Mouse (Mus musculus) hindbrain, embryonic 10.5 days (tissue): ENCODE results near the gene Dsn1. TPM values are rescaled to one million over a fixed set of nuclear protein-coding genes. Genes with fewer than 3 reads are reported as not detected.

ENCODE experiments used
- DNase-seq: peaks from one replicate; pipeline ENCODE4 v3.0.0-alpha.2; 2017; ENCODE audit warnings: low spot score
- H3K27ac ChIP-seq: fragments of 300-500 bp; sonication (generic); 2 replicates; pipeline ENCODE4 v1.5.1; 2016; ENCODE audit warnings: mild to moderate bottlenecking, moderate library complexity
- H3K27me3 ChIP-seq: fragments of 300-500 bp; sonication (generic); 2 replicates; pipeline ENCODE4 v1.6.1; 2016; ENCODE audit warnings: mild to moderate bottlenecking; ENCODE audit not compliant: poor library complexity, insufficient read depth, severe bottlenecking
- H3K36me3 ChIP-seq: fragments of 300-500 bp; sonication (generic); 2 replicates; pipeline ENCODE4 v1.6.1; 2016; ENCODE audit warnings: mild to moderate bottlenecking, moderate library complexity
- H3K4me1 ChIP-seq: fragments of 300-500 bp; sonication (generic); replicated peaks from 2 replicates; pipeline ENCODE4 v1.6.1; 2016; ENCODE audit warnings: mild to moderate bottlenecking
- H3K4me3 ChIP-seq: fragments of 300-500 bp; sonication (generic); 2 replicates; pipeline ENCODE4 v1.5.1; 2016; ENCODE audit warnings: mild to moderate bottlenecking, moderate library complexity
- H3K9me3 ChIP-seq: fragments of 300-500 bp; sonication (generic); 2 replicates; pipeline ENCODE4 v1.6.1; 2016; ENCODE audit warnings: mild to moderate bottlenecking, moderate library complexity
- WGBS: fragments of 180-500 bp; shearing (Covaris S2); methylation state at CpG from one replicate; pipeline ENCODE4 v1.1.7; 2016; 5-methylcytosine and 5-hydroxymethylcytosine counted together
- polyA plus RNA-seq: library from polyadenylated mRNA; unstranded; fragments of >200 nt; fragmentation: Nextera tagmentation; extraction: Ambion mirVana; gene quantifications from 2 replicates; pipeline ENCODE4 v1.2.1, GENCODE M21; 2016

Dsn1 gene
- polyA plus RNA-seq, 1 experiment from 2014 or later, result 44.1 TPM

GRCm38 (mm10) chr2:157012341-157012740, 5.4 kb upstream of the Dsn1 start:
- peaks cover 19% of the 10 kb centered on the region for H3K4me1 ChIP-seq
- no peak overlapping the region for H3K27ac ChIP-seq
- H3K27me3 ChIP-seq, result no peaks in the 10 kb centered on the region
- H3K9me3 ChIP-seq, result no peaks in the 10 kb centered on the region
- no peak overlapping the region for H3K4me3 ChIP-seq
- H3K36me3 ChIP-seq, result peaks cover 49% of the 10 kb centered on the region
- DNase-seq, result no peak
- 89% methylated on average over 6 of the region's 6 CpGs for WGBS

- peak overlapping the region; percentile 40; the same call in 1 of the 2 replicates for H3K27ac ChIP-seq
- no peak overlapping the region for H3K4me3 ChIP-seq
- H3K9me3 ChIP-seq, result no peaks in the 10 kb centered on the region
- H3K36me3 ChIP-seq, result peaks cover 33% of the 10 kb centered on the region
- H3K4me1 ChIP-seq, result peaks cover 33% of the 10 kb centered on the region
- no peak for DNase-seq
- WGBS, result 55% methylated on average over 11 of the region's 11 CpGs
- H3K27me3 ChIP-seq, result no peaks in the 10 kb centered on the region
Observed at GRCm38 (mm10) chr2:157010634-157011310, 3.8 kb upstream of the Dsn1 start.

- Histone ChIP-seq H3K27me3 (no peaks in the 10 kb centered on the region), H3K27ac (no peak overlapping the region), H3K4me1 (peaks cover 36% of the 10 kb centered on the region), H3K36me3 (peaks cover 29% of the 10 kb centered on the region), H3K4me3 (no peak overlapping the region), H3K9me3 (no peaks in the 10 kb centered on the region)
- DNase-seq, result no peak
Observed at GRCm38 (mm10) chr2:157010121-157010520, 3.2 kb upstream of the Dsn1 start.

- DNase-seq, result no peak
- Histone ChIP-seq H3K9me3 (no peaks in the 10 kb centered on the region), H3K27me3 (no peaks in the 10 kb centered on the region), H3K36me3 (peaks cover 29% of the 10 kb centered on the region), H3K4me3 (no peak overlapping the region), H3K4me1 (peaks cover 36% of the 10 kb centered on the region), H3K27ac (no peak overlapping the region)
Observed at GRCm38 (mm10) chr2:157008509-157008908, 1.6 kb upstream of the Dsn1 start.

- peaks cover 36% of the 10 kb centered on the region for H3K4me1 ChIP-seq
- no peaks in the 10 kb centered on the region for H3K27me3 ChIP-seq
- 37% methylated on average over 5 of the region's 5 CpGs for WGBS
Observed at GRCm38 (mm10) chr2:157007234-157007596, 261 bp upstream of the Dsn1 start.

GRCm38 (mm10) chr2:157002321-157002720, 4.6 kb downstream of the Dsn1 start:
- Histone ChIP-seq H3K27me3 (no peaks in the 10 kb centered on the region), H3K27ac (no peak overlapping the region), H3K9me3 (no peaks in the 10 kb centered on the region), H3K36me3 (peaks cover 76% of the 10 kb centered on the region), H3K4me3 (no peak overlapping the region), H3K4me1 (peaks cover 17% of the 10 kb centered on the region)
- 91% methylated on average over 4 of the region's 4 CpGs for WGBS
- no peak for DNase-seq

More at GRCm38 (mm10) chr2:157007234-157007596, 261 bp upstream of the Dsn1 start:
- peak overlapping the region; percentile 92 for H3K27ac ChIP-seq
- H3K36me3 ChIP-seq, result peaks cover 29% of the 10 kb centered on the region
- H3K9me3 ChIP-seq, result no peaks in the 10 kb centered on the region
- no peak for DNase-seq
- H3K4me3 ChIP-seq, result peak overlapping the region; percentile 87

- DNase-seq, result no peak
- no peaks in the 10 kb centered on the region for H3K9me3 ChIP-seq
- H3K4me1 ChIP-seq, result no peaks in the 10 kb centered on the region
- peaks cover 95% of the 10 kb centered on the region for H3K36me3 ChIP-seq
- H3K27ac ChIP-seq, result no peak overlapping the region
- no peaks in the 10 kb centered on the region for H3K27me3 ChIP-seq
- WGBS, result 94% methylated on average over 5 of the region's 5 CpGs
- no peak overlapping the region for H3K4me3 ChIP-seq
Observed at GRCm38 (mm10) chr2:156998263-156998662, 8.7 kb downstream of the Dsn1 start.

- 72% methylated on average over 6 of the region's 6 CpGs for WGBS
- H3K9me3 ChIP-seq, result no peaks in the 10 kb centered on the region
- no peaks in the 10 kb centered on the region for H3K27me3 ChIP-seq
- H3K36me3 ChIP-seq, result peaks cover 81% of the 10 kb centered on the region
- H3K27ac ChIP-seq, result no peak overlapping the region
- DNase-seq, result no peak
- H3K4me1 ChIP-seq, result peaks cover 5% of the 10 kb centered on the region; the same call in 1 of the 2 replicates
- no peak overlapping the region for H3K4me3 ChIP-seq
Observed at GRCm38 (mm10) chr2:156996576-156996975, 10.4 kb downstream of the Dsn1 start.

GRCm38 (mm10) chr2:156991470-156992319, 15.3 kb downstream of the Dsn1 start, which contains the start of gene Ndrg3:
Ndrg3 (minus strand) TSS chr2:156992056.
- no peaks in the 10 kb centered on the region for H3K27me3 ChIP-seq
- DNase-seq, result peak; percentile 97
- peaks cover 33% of the 10 kb centered on the region for H3K36me3 ChIP-seq
- peak within 1 kb of the TSS; percentile 93 for H3K4me3 ChIP-seq
- under 1% methylated on average over 66 of the region's 66 CpGs for WGBS
- H3K27ac ChIP-seq, result peak within 1 kb of the TSS; percentile 88
- no peaks in the 10 kb centered on the region for H3K9me3 ChIP-seq
- peaks cover 21% of the 10 kb centered on the region for H3K4me1 ChIP-seq

- 4% methylated on average over 16 of the region's 16 CpGs for WGBS
- DNase-seq, result peak; percentile 11
- peak overlapping the region; percentile 88; the same call in 1 of the 2 replicates for H3K27ac ChIP-seq
Observed at GRCm38 (mm10) chr2:156990727-156991431, 16.1 kb downstream of the Dsn1 start.

GRCm38 (mm10) chr2:156987316-156987715, 19.6 kb downstream of the Dsn1 start:
- Histone ChIP-seq H3K36me3 (no peaks in the 10 kb centered on the region), H3K27me3 (no peaks in the 10 kb centered on the region), H3K4me3 (no peak overlapping the region), H3K4me1 (peaks cover 21% of the 10 kb centered on the region), H3K27ac (no peak overlapping the region), H3K9me3 (no peaks in the 10 kb centered on the region)
- 71% methylated on average over 3 of the region's 3 CpGs for WGBS
- no peak for DNase-seq

More at GRCm38 (mm10) chr2:156990727-156991431, 16.1 kb downstream of the Dsn1 start:
- Histone ChIP-seq H3K4me1 (peaks cover 21% of the 10 kb centered on the region), H3K27me3 (no peaks in the 10 kb centered on the region), H3K36me3 (peaks cover 25% of the 10 kb centered on the region), H3K9me3 (no peaks in the 10 kb centered on the region), H3K4me3 (peak overlapping the region; percentile 93)

- H3K9me3 ChIP-seq, result no peaks in the 10 kb centered on the region
- DNase-seq, result no peak
- no peaks in the 10 kb centered on the region for H3K27me3 ChIP-seq
- H3K4me1 ChIP-seq, result no peaks in the 10 kb centered on the region
- WGBS, result 81% methylated on average over 2 of the region's 2 CpGs
- H3K36me3 ChIP-seq, result no peaks in the 10 kb centered on the region
- no peak overlapping the region for H3K4me3 ChIP-seq
- H3K27ac ChIP-seq, result no peak overlapping the region
Observed at GRCm38 (mm10) chr2:156982864-156983263, 24.1 kb downstream of the Dsn1 start.
